Mouse (Mus musculus) spleen, adult 2 months (tissue): Measurements from ENCODE around the gene Stt3a. TPM values are rescaled to one million over a fixed set of nuclear protein-coding genes. Genes with fewer than 3 reads are reported as not detected.

Experiments used
- DNase-seq, 2 experiments: peaks; one replicate each; pipeline versions ENCODE4 v3.0.0 to v3.0.0-alpha.2; 2012 to 2021; ENCODE audit warnings: low spot score in 2 of 2, low read depth in 1 of 2
- H3K27ac ChIP-seq: fragments of 200-500 bp; 2 replicates; pipeline ENCODE4 v1.5.1; 2012; ENCODE audit warnings: low read length, inconsistent platforms; ENCODE audit not compliant: insufficient read depth
- H3K27me3 ChIP-seq: fragments of 200-500 bp; 2 replicates; pipeline ENCODE4 v1.6.1; 2012; ENCODE audit warnings: mild to moderate bottlenecking, moderate library complexity, low read length, inconsistent platforms; ENCODE audit not compliant: control insufficient read depth, insufficient read depth
- H3K36me3 ChIP-seq: fragments of 200-500 bp; 2 replicates; pipeline ENCODE4 v1.6.1; 2012; ENCODE audit warnings: mild to moderate bottlenecking, low read length, inconsistent platforms; ENCODE audit not compliant: control insufficient read depth, insufficient read depth
- H3K4me1 ChIP-seq: fragments of 200-500 bp; 2 replicates; pipeline ENCODE4 v1.6.1; 2011; ENCODE audit warnings: inconsistent platforms; ENCODE audit not compliant: control insufficient read depth, insufficient read depth, insufficient read length
- H3K4me3 ChIP-seq: fragments of 200-500 bp; 2 replicates; pipeline ENCODE4 v1.5.1; 2011; ENCODE audit warnings: mild to moderate bottlenecking, inconsistent platforms; ENCODE audit not compliant: insufficient read depth, insufficient read length; ENCODE audit errors: extremely low read depth
- CTCF ChIP-seq: fragments of 200-500 bp; IDR thresholded peaks from 2 replicates; pipeline ENCODE4 v1.5.1; 2011; ENCODE audit warnings: mild to moderate bottlenecking, inconsistent platforms; ENCODE audit not compliant: insufficient read depth, insufficient read length, insufficient replicate concordance; ENCODE audit errors: extremely low read depth
- POLR2A ChIP-seq: fragments of 200-500 bp; IDR thresholded peaks from 2 replicates; pipeline ENCODE4 v1.6.1; 2011; ENCODE audit warnings: low read depth, low read length, inconsistent platforms
- WGBS: fragments of 180-500 bp; shearing (Covaris S2); methylation state at CpG from one replicate; pipeline ENCODE4 v1.1.7; 2018; 5-methylcytosine and 5-hydroxymethylcytosine counted together
- polyA plus RNA-seq: library from polyadenylated mRNA; depleted of rRNA; stranded (reverse); fragments of >200 nt; gene quantifications from 2 replicates; pipeline ENCODE4 v1.2.3, GENCODE M21; 2012

Stt3a gene
- polyA plus RNA-seq, 1 experiment: 91.7 TPM

DNA sequence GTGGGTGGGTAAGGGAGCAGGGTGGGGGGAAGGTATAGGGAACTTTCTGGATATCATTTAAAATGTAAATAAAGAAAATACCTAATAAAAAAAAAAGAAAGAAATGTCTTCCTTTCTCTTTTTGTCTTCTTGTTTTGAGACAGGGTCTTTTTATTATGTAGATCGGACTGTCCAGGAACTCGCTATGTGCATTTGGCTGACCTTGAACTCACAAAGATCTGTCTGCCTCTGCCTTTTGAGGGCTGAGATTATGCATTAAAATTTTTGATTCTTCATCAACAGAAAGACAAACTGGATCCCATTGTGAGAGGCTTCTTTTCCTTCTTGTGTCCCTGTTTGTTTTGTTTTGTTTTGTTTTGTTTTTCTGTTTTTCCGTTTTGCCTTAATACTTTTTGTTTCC is 35.5 kb upstream of the Stt3a start:
- no peak for DNase-seq
- Histone ChIP-seq H3K4me3 (no peak overlapping the region), H3K4me1 (no peaks in the 10 kb centered on the region), H3K27me3 (0 out of 2 replicates have a peak, but pooled peaks cover 1% of the 10 kb centered on the region), H3K27ac (no peak overlapping the region), H3K36me3 (no peaks in the 10 kb centered on the region)
- 92% methylated on average over 3 of the region's 3 CpGs for WGBS
- TF ChIP-seq POLR2A (no peak), CTCF (no peak)

GRCm38 (mm10) chr9:36801961-36802360 is 34.5 kb upstream of the Stt3a start:
- Histone ChIP-seq H3K27ac (no peak overlapping the region), H3K36me3 (no peaks in the 10 kb centered on the region), H3K27me3 (0 out of 2 replicates have a peak, but pooled peaks cover 1% of the 10 kb centered on the region), H3K4me3 (no peak overlapping the region), H3K4me1 (no peaks in the 10 kb centered on the region)
- DNase-seq: no peak
- WGBS: 91% methylated on average over 2 of the region's 2 CpGs
- no peak for TF ChIP-seq CTCF
- no peak for TF ChIP-seq POLR2A

- TF ChIP-seq CTCF (no peak), POLR2A (peak; percentile 27; the same call in 1 of the 2 replicates)
- Histone ChIP-seq H3K36me3 (no peaks in the 10 kb centered on the region), H3K27me3 (peaks cover 3% of the 10 kb centered on the region; the same call in 1 of the 2 replicates), H3K4me3 (peak within 1 kb of the TSS; percentile 71), H3K4me1 (no peaks in the 10 kb centered on the region), H3K27ac (no peak within 1 kb of the TSS)
- 1% methylated on average over 65 of the region's 66 CpGs for WGBS
- DNase-seq: peak; percentile 9 to 85
Measured at GRCm38 (mm10) chr9:36796781-36797555, 29.5 kb upstream of the Stt3a start, which contains the start of gene Ei24. Ei24 (minus strand) TSS chr9:36797393.

- peaks cover 3% of the 10 kb centered on the region; the same call in 1 of the 2 replicates for H3K27me3 ChIP-seq
- TF ChIP-seq CTCF: no peak
- TF ChIP-seq POLR2A: no peak
- peaks cover under 1% of the 10 kb centered on the region; the same call in 1 of the 2 replicates for H3K36me3 ChIP-seq
- H3K27ac ChIP-seq: no peak overlapping the region
- DNase-seq: no peak
- no peaks in the 10 kb centered on the region for H3K4me1 ChIP-seq
- WGBS: 30% methylated on average over 5 of the region's 5 CpGs
- peak overlapping the region; percentile 71 for H3K4me3 ChIP-seq
Measured at GRCm38 (mm10) chr9:36796224-36796623, 28.7 kb upstream of the Stt3a start.

DNA sequence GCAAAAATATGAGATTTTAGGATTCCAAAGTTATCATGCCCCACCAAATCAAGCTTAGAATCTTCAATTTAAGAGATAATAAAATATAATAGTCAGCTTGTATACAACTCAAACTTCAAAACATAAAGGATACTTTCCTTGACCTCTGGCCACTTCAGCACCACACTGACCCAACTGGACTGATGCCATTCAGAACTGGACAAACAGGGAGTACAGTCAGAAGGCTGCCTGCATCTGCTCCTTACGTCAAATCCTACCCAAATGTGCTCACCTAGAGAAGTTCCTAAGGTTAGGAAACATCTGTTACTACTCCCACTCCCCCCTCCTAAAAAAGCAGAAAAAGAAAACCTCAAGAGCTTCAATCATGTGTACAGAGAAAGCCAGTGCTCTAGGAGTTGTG is 28.1 kb upstream of the Stt3a start:
- 91% methylated on average over 1 of the region's 1 CpGs for WGBS
- Histone ChIP-seq H3K27ac (no peak overlapping the region), H3K4me3 (no peak overlapping the region), H3K4me1 (no peaks in the 10 kb centered on the region), H3K27me3 (peaks cover 3% of the 10 kb centered on the region; the same call in 1 of the 2 replicates), H3K36me3 (peaks cover 2% of the 10 kb centered on the region)
- no peak for TF ChIP-seq CTCF
- TF ChIP-seq POLR2A: no peak
- DNase-seq: no peak

GRCm38 (mm10) chr9:36794487-36794886 is 27.0 kb upstream of the Stt3a start:
- no peak overlapping the region for H3K4me3 ChIP-seq
- H3K4me1 ChIP-seq: no peaks in the 10 kb centered on the region
- WGBS: 91% methylated on average over 2 of the region's 2 CpGs
- DNase-seq: no peak
- H3K27me3 ChIP-seq: peaks cover 1% of the 10 kb centered on the region; the same call in 1 of the 2 replicates
- TF ChIP-seq POLR2A (no peak), CTCF (no peak)
- no peak overlapping the region for H3K27ac ChIP-seq
- peaks cover 4% of the 10 kb centered on the region for H3K36me3 ChIP-seq

DNA sequence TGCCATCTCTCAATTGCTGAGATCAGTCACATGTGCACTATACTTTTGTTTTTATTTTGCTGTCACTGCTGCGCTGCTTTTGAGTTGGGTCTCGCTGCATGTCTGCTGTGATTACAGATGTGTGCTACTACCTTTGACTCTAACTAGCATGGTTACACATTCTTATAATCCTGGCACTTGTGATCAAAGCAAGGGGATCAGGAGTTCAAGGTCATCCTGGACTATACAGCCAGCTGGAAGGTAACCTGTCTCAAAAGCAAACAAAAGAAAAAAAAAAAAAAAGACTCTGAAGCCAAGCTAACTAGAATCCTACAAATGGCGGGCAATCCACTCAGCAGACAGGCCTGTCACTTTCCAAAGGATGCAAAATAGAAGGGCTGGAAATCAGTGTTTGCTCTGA is 24.7 kb upstream of the Stt3a start:
- no peak for DNase-seq
- TF ChIP-seq POLR2A: no peak
- TF ChIP-seq CTCF: no peak
- Histone ChIP-seq H3K36me3 (peaks cover 13% of the 10 kb centered on the region), H3K27ac (no peak overlapping the region), H3K27me3 (peaks cover 1% of the 10 kb centered on the region; the same call in 1 of the 2 replicates), H3K4me1 (no peaks in the 10 kb centered on the region), H3K4me3 (no peak overlapping the region)
- 96% methylated on average over 3 of the region's 3 CpGs for WGBS
